Mouse (Mus musculus) urinary bladder, postnatal 4 days (tissue): ENCODE data around the gene 1700011L22Rik.

Source experiments
- DNase-seq, 2 experiments: peaks; one replicate each; pipeline ENCODE4 v3.0.0; 2021 to 2022; ENCODE audit warnings: low spot score in 2 of 2

Gene 1700011L22Rik

DNA sequence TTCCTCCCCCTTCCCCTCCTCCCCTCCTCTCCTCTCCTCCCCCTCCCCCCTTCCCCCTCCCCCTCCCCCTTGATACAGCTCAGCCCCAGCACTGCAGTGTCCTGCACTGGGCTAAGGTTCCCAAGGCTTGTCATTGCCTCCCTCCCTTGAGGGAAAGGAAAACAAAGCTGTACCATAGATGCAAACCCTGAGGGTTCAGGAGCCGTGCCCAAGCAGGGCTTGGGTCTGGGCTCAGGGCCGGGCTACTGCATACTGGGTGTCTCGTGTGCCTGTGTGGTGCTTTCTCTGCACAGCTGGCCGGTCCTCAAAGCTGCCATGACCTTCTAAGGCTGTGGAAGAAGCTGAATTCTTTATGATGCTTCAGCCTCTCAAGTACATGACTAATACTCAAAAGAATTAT is 74.8 kb downstream of the 1700011L22Rik start:
- DNase-seq, result no peak

DNA sequence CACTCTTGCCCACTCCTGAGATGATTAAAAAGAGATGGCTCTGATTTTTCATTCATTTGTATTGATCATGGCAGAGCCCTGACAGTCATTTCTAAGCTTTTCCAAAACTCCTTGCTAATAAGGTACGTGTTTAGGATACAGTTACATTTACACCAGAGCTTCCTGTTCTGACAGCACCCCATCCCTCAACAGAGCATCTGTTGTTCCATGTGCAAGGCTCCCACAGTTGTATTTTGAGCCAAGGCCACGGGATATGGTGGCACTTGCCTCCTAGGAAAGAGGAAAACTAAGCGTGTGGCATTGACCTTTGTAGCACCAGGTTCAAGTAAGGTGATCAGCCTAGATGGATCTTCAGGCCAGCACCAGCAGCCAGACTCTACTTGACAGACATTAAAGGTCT is 83.1 kb downstream of the 1700011L22Rik start:
- DNase-seq, result no peak

DNA sequence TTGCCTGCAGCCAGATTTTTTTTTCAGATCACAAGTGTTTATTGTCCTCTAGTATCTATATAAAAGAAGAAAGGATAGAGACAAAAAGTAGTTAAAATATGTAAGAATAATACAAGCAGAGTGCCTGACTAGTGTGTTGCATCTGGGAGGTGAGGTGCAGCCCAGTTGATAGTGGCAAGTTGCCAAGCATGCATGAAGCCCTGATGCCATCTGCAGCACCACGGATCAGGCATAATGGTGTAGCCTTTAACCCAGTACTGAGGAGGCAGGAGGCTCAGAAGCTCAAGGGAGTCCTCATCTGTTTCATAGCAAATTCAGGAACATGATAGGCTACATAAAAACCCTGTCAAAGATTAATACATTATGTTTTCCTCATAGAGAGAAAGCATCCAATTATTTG is 84.0 kb downstream of the 1700011L22Rik start:
- DNase-seq, result no peak

GRCm38 (mm10) chr8:79162533-79163308 is 85.6 kb downstream of the 1700011L22Rik start:
- DNase-seq, result peak; percentile 40 to 79

GRCm38 (mm10) chr8:79161172-79161778 is 87.1 kb downstream of the 1700011L22Rik start:
- no peak for DNase-seq
